Mouse (Mus musculus): ENCODE measurements around the gene Xirp1. TPM values are rescaled to one million over a fixed set of nuclear protein-coding genes. Genes with fewer than 3 reads are reported as not detected.

Xirp1 gene
- polyA plus RNA-seq, 1 experiment from 2014 or later: 0.13 TPM

GRCm38 (mm10) chr9:119991310-119991709 lies 32.1 kb downstream of the Xirp1 start:
- WGBS (ENCODE audit: insufficient replicate concordance): 59% methylated on average over 5 of the region's 5 CpGs
- Histone ChIP-seq H3K4me3 (ENCODE audit: low read depth, low read length) (no peak overlapping the region), H3K9me3 (ENCODE audit: low read length) (no peaks in the 10 kb centered on the region), H3K4me2 (ENCODE audit: low read depth, low read length) (no peak overlapping the region), H3K27ac (ENCODE audit: low read depth) (no peak overlapping the region), H3K36me3 (replicated peaks; ENCODE audit: insufficient read depth, low read length) (no peaks in the 10 kb centered on the region), H3K9ac (replicated peaks) (no peak overlapping the region), H3K4me1 (ENCODE audit: insufficient read depth) (no peaks in the 10 kb centered on the region), H3K27me3 (ENCODE audit: insufficient read depth, low read length) (no peaks in the 10 kb centered on the region)
- DNase-seq (no peak), ATAC-seq (no peak)
- TF ChIP-seq CTCF (IDR thresholded peaks at IDR 0.05; ENCODE audit: low read depth) (no peak), EP300 (IDR thresholded peaks at IDR 0.05; ENCODE audit: low read depth) (no peak)

DNA sequence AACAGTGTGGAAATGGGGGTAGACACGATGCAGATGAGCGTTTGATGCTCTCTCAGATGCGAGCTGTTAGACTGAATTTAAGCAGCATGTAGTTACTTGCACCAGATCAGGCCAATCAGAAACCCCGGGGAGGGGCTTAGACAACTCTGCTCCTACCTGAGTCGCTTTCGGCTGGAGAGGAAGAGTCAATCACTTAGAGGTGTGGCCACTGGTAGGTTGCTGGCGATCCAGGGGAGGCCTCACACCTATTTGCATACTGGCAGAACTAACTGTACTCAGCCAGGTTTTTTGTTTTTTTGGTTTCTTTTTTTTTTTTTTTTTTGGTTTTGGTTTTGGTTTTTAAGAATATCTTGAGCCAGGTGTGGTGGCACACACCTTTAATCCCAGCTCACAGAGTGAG lies 35.1 kb downstream of the Xirp1 start:
- H3K9me3 ChIP-seq (ENCODE audit: low read length): no peaks in the 10 kb centered on the region
- H3K9ac ChIP-seq (replicated peaks): no peak overlapping the region
- 0 out of 2 replicates have a peak, but pooled peaks cover 2% of the 10 kb centered on the region for H3K27me3 ChIP-seq (ENCODE audit: insufficient read depth, low read length)
- no peak overlapping the region for H3K27ac ChIP-seq (ENCODE audit: low read depth)
- DNase-seq (no peak), ATAC-seq (peak; percentile 30)
- no peaks in the 10 kb centered on the region for H3K36me3 ChIP-seq (replicated peaks; ENCODE audit: insufficient read depth, low read length)
- WGBS (ENCODE audit: insufficient replicate concordance): 56% methylated on average over 7 of the region's 7 CpGs
- TF ChIP-seq EP300 (IDR thresholded peaks at IDR 0.05; ENCODE audit: low read depth) (no peak), CTCF (IDR thresholded peaks at IDR 0.05; ENCODE audit: low read depth) (no peak)
- H3K4me1 ChIP-seq (ENCODE audit: insufficient read depth): peaks cover 5% of the 10 kb centered on the region
- H3K4me3 ChIP-seq (ENCODE audit: low read depth, low read length): no peak overlapping the region
- H3K4me2 ChIP-seq (ENCODE audit: low read depth, low read length): no peak overlapping the region

GRCm38 (mm10) chr9:119985881-119986574 lies 37.4 kb downstream of the Xirp1 start:
- TF ChIP-seq CTCF (IDR thresholded peaks at IDR 0.05; ENCODE audit: low read depth): no peak
- TF ChIP-seq EP300 (IDR thresholded peaks at IDR 0.05; ENCODE audit: low read depth): no peak
- Histone ChIP-seq H3K4me3 (ENCODE audit: low read depth, low read length) (no peak overlapping the region), H3K27ac (ENCODE audit: low read depth) (no peak overlapping the region), H3K9me3 (ENCODE audit: low read length) (no peaks in the 10 kb centered on the region), H3K36me3 (replicated peaks; ENCODE audit: insufficient read depth, low read length) (no peaks in the 10 kb centered on the region), H3K4me1 (ENCODE audit: insufficient read depth) (peaks cover 14% of the 10 kb centered on the region), H3K27me3 (ENCODE audit: insufficient read depth, low read length) (0 out of 2 replicates have a peak, but pooled peaks cover 2% of the 10 kb centered on the region), H3K9ac (replicated peaks) (no peak overlapping the region), H3K4me2 (ENCODE audit: low read depth, low read length) (no peak overlapping the region)
- WGBS (ENCODE audit: insufficient replicate concordance): 75% methylated on average over 10 of the region's 10 CpGs
- no peak for ATAC-seq
- no peak for DNase-seq

GRCm38 (mm10) chr9:119984536-119985011 lies 38.8 kb downstream of the Xirp1 start, which contains the start of gene Csrnp1:
Gene Csrnp1 (minus strand): TSS chr9:119984658.
- Histone ChIP-seq H3K9ac (replicated peaks) (peak within 1 kb of the TSS; percentile 86), H3K4me2 (ENCODE audit: low read depth, low read length) (peak within 1 kb of the TSS; percentile 79), H3K9me3 (ENCODE audit: low read length) (no peaks in the 10 kb centered on the region), H3K27me3 (ENCODE audit: insufficient read depth, low read length) (0 out of 2 replicates have a peak, but pooled peaks cover 2% of the 10 kb centered on the region), H3K27ac (ENCODE audit: low read depth) (peak within 1 kb of the TSS; percentile 83), H3K4me1 (ENCODE audit: insufficient read depth) (peaks cover 25% of the 10 kb centered on the region), H3K36me3 (replicated peaks; ENCODE audit: insufficient read depth, low read length) (no peaks in the 10 kb centered on the region), H3K4me3 (ENCODE audit: low read depth, low read length) (peak within 1 kb of the TSS; percentile 77)
- DNase-seq (peak; percentile 68), ATAC-seq (peak; percentile 36)
- WGBS (ENCODE audit: insufficient replicate concordance): 22% methylated on average over 14 of the region's 14 CpGs
- TF ChIP-seq CTCF (IDR thresholded peaks at IDR 0.05; ENCODE audit: low read depth) (no peak), EP300 (IDR thresholded peaks at IDR 0.05; ENCODE audit: low read depth) (no peak)

DNA sequence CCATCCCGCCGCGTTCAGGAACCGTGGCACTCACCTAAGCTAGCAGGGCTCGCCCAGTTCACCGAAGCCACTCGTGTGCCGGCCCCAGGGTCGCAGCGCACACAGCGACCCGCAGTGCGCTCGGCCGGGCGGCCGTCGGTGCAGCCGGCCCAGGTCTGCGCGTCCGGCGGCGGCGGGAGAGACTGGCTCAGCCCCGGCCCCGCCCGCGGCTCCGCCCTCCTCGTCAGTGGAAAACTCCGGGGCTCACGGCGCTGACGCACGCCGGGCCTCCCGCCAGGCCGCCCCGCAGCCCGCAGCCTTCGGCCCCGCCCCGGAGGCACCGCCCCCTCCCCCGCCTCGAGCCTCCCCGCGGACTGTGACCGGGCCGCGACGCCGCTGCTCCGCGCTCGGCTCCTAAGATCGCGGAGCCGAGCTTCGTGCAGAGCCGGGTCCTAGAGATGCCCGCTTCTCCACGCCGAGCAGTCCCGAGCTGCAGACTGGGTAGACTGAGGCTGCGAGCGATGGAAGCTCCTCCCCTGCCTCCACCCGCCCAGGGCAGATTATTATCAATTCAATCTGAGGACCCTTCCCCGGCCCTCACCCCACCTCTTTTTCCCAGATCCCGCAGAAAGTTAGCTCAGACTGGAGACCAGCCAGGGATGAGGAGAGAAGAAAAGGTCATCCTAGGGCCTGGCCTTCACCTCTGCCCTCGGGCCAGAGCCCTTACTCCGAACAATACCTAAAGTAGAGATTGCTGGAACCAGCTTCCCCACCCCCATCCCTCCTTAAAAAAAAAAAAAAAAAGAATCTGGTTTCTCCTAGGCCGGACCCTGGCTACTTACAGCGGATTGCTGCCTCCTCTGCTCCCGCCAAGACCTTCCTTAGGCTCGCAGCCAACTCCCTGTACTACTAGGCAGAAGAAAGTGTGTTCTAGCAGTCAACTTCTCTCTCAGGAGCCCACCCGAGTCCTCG lies 39.5 kb downstream of the Xirp1 start:
- 0 out of 2 replicates have a peak, but pooled peaks cover 2% of the 10 kb centered on the region for H3K27me3 ChIP-seq (ENCODE audit: insufficient read depth, low read length)
- no peaks in the 10 kb centered on the region for H3K36me3 ChIP-seq (replicated peaks; ENCODE audit: insufficient read depth, low read length)
- H3K4me3 ChIP-seq (ENCODE audit: low read depth, low read length): peak overlapping the region; percentile 77
- H3K4me2 ChIP-seq (ENCODE audit: low read depth, low read length): peak overlapping the region; percentile 79
- H3K9ac ChIP-seq (replicated peaks): peak overlapping the region; percentile 86
- peaks cover 32% of the 10 kb centered on the region for H3K4me1 ChIP-seq (ENCODE audit: insufficient read depth)
- H3K9me3 ChIP-seq (ENCODE audit: low read length): no peaks in the 10 kb centered on the region
- DNase-seq (peak; percentile 93), ATAC-seq (peak; percentile 77)
- TF ChIP-seq EP300 (IDR thresholded peaks at IDR 0.05; ENCODE audit: low read depth): no peak
- TF ChIP-seq CTCF (IDR thresholded peaks at IDR 0.05; ENCODE audit: low read depth): no peak
- H3K27ac ChIP-seq (ENCODE audit: low read depth): peak overlapping the region; percentile 83
- 4% methylated on average over 45 of the region's 79 CpGs for WGBS (ENCODE audit: insufficient replicate concordance)
